Mouse (Mus musculus): Measurements from ENCODE around the gene Gm21704.
"Not testable (repeated sequence)": the region's sequence is repeated elsewhere in the genome, so short reads cannot be mapped to it uniquely, and the experiment has no call there.

Gm21704 gene

DNA sequence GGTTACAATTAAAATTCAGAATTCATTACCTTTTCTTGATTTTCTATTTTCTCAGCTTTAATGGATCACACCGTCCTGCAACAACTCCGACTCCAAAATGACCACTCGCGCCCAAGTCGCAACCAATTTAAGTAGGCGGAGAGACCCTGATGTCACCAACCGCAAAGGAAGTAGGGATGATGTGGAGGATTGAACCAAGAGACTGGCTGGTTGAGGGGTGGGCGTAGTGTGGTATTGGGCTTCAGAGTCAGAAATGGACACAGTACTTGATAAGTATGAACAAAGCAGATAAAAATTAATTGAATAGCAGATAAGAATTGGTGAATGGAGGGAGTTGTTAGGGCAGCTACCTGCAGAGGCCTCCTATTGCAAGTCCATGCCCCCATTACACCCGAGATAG is at the start of gene Gm21704, which contains the start of gene Gm21708:
Gene Gm21704 (minus strand): TSS at position 101 of the 400 bp plus-strand sequence.
Gene Gm21708 (minus strand): TSS at position 101 of the 400 bp plus-strand sequence.
- DNase-seq, result not testable (repeated sequence)

- DNase-seq, result not testable (repeated sequence)
These were observed 64.7 kb downstream of the Gm21704 start, which contains the start of gene Gm21693 for GRCm38 (mm10) chrY:3345229-3345628. Gene Gm21693 (minus strand): TSS chrY:3345329.

GRCm38 (mm10) chrY:3340661-3341060 is 69.3 kb downstream of the Gm21704 start:
- DNase-seq, result not testable (repeated sequence)

All from thymus, postnatal 14 days (tissue).